Mouse (Mus musculus) cerebellum, adult 2 months (tissue): ENCODE data around the gene Dapp1.

Source experiments
- CTCF ChIP-seq: fragments of 200-500 bp; IDR thresholded peaks from 2 replicates; pipeline ENCODE4 v1.5.1; 2011; ENCODE audit warnings: low read depth, mild to moderate bottlenecking, control low read depth, low read length, moderate library complexity, borderline replicate concordance; ENCODE audit not compliant: insufficient read depth
- POLR2A ChIP-seq: fragments of 200-500 bp; IDR thresholded peaks from 2 replicates; pipeline ENCODE4 v1.6.1; 2011; ENCODE audit warnings: low read length, control low read depth, borderline replicate concordance; ENCODE audit not compliant: insufficient read depth

DNA sequence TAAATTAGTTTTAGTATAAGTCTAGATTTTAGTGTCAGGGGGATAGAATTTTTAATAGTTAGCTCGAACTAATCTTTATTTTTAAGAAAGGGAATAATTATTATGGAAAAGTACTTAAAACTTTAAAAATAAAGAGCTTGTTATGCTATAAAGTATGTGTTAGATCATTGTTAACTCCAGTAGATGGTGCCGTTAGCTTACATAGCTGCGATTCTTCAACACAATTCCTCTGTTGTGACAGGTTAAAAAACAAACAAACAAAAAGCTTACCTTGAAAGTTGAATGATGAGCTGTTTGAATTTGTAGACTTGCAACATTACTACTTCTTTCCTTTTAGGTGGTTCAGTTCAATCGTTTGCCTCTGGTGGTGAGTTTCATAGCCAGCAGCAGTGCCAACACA is 54.3 kb downstream of the Dapp1 start:
- TF ChIP-seq CTCF (no peak), POLR2A (no peak)
